Mouse (Mus musculus) gastrocnemius, postnatal 36 days (tissue): Measurements from ENCODE around the gene Tcp11l2. TPM values are rescaled to one million over a fixed set of nuclear protein-coding genes. Genes with fewer than 3 reads are reported as not detected.

ENCODE experiments used
- DNase-seq, 2 experiments: peaks; one replicate each; pipeline ENCODE4 v3.0.0; 2022
- intact Hi-C: fragments of 180-260 bp; cut with DNase I; formaldehyde crosslinking; loops from one replicate; pipeline ENCODE4 v1.15.1; 2025
- long read RNA-seq, 2 experiments: library from polyadenylated mRNA; stranded (forward); transcript quantifications; one replicate each; pipeline ENCODE4 v2.0.0; 2021
- total RNA-seq, 2 experiments: library from RNA; stranded (reverse); gene quantifications; 2 replicates each; pipeline ENCODE4 v1.2.3; 2021

Tcp11l2 gene
- total RNA-seq: 10 to 100 TPM; 55.9 to 65.8 TPM
- long read RNA-seq, experiment 1, transcript Tcp11l2-201 (10 exons, 2,725 nt): major isoform, 26 of 36 reads
- long read RNA-seq, experiment 1, partial matches to known transcripts: 9 of 36 reads
- long read RNA-seq, experiment 1, other reads (novel, unspliced or antisense): 1 of 36 reads
- long read RNA-seq, experiment 2, transcript Tcp11l2-201 (10 exons, 2,725 nt): major isoform, 46 of 58 reads
- long read RNA-seq, experiment 2, partial matches to known transcripts: 3 of 58 reads
- long read RNA-seq, experiment 2, other reads (novel, unspliced or antisense): 9 of 58 reads

DNA sequence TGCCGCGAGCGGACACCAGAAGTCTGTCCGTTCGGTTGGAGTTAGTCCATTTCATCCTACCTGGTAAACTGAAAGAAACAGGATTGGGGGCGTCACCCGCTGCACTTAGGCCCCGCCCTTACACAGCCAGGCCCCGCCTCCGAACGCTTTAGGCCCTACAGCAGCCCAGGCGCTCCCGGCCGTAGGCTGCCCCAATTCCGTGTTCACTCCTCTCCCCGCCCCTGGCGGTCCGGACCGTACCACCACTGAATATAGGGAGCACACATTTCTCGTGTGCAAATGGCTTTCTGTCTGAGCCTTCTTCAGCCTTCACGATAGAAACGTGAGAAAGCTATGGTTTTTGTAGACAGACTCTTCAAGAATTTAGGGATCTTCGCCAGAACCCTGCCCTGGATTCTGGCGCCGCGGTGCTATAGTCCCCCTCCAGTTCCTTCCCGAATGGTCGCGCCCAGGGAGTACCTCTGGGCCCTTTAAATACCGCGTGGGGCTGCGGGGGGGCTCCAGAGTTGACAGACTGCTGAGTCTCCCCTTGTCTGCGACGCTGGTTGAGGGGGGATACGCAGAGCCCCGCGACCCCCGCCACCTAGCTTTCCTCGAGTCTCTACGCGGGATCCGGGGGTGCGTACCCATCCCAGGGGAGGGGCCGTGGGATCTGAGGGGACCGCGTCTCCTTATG, at the start of gene Tcp11l2:
TSS of gene Tcp11l2 (plus strand) at position 232 of the 676 bp plus-strand sequence.
- intact Hi-C loops: no loop called here

DNA sequence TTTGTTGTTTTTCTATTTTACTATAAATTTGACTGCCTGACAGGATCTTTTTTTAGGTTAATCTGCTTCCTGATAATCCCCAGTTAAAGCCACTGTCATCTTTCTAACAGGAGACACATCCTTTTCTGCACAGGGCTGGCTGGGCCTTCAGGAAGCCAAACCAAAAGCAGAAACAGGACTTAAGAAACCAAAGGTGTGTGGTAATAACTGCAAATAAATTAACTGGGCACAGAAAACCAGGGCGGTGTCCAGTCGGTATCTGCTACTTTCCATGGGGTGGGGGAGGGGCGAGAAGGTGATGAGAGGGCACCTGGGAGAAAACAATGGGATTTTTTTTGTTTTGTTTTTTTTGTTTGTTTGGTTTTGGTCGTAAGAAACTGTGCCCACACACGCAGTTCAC, 49.4 kb upstream of the Tcp11l2 start:
- DNase-seq: no peak
- intact Hi-C loops: no loop called here

More for the DNA sequence above, at the start of gene Tcp11l2:
- peak; percentile 91 to 95 for DNase-seq

DNA sequence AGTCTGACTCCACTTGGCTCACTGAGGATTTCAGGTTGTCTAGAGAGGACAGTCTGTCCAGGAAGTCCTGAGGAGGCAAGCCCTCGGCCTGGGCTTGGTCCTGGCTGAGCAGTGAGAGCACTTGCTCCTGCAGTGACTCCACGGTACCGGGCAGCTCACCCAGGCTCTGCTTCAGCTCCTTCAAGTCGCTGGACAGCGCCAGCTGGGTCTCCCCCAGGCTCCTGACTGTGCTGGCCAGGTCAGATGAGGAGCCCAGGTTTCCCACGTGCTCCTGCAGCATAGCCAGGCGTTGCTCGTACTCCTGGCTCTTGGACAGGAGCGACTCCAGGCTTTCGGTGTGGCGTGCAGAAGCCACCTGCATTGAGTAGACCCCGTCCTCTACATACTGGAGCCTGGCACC, 48.8 kb upstream of the Tcp11l2 start:
- DNase-seq: peak in 1 of 2 experiments; percentile 38
- intact Hi-C loops: no loop called here

GRCm38 (mm10) chr10:84530388-84530787, 46.0 kb upstream of the Tcp11l2 start:
- intact Hi-C loops: loop anchor here (5.0 kb wide), 1 partner anchor 42 kb away; no protein-coding TSS in a partner anchor
- DNase-seq: no peak

GRCm38 (mm10) chr10:84531576-84531975, 44.9 kb upstream of the Tcp11l2 start:
- intact Hi-C loops: loop anchor here (5.0 kb wide), 1 partner anchor 41 kb away; no protein-coding TSS in a partner anchor
- no peak for DNase-seq

DNA sequence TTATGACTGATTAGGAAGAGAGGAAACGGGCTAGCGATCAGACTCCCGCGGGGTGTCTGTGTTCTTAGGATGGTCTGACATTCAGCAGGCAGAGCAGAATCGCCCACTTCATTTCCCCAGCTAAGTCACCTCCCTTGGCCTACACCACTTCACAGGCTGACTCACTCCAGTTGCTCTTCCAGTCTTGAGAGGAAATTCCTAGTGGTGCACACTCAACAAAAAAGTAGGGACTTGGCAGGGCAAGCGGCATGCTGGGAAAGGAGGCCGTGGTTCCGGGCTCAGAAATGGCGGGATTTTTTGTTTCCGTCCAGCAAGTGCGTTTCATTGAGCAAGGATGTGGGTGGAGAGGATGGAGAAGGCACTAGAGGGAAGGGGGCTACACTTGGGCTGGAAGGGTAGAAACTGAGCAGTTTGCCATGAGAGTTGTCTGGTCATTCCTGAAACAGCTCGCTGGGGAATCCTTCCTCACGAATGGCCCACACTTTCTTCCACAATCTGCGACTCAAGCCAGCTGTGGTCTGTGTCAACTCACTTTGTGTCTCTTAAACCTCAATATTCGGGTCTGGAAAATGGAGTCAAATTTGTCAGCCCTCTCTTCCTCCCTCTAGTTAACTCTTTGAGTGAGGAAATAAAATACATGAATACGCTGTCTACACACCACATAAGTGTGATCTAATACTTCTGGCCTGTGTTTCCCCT, 44.1 kb upstream of the Tcp11l2 start:
- intact Hi-C loops: loop anchor here (5.0 kb wide), 1 partner anchor 40 kb away; no protein-coding TSS in a partner anchor
- peak in 1 of 2 experiments; percentile 41 for DNase-seq

- DNase-seq: peak; percentile 50 to 55
- intact Hi-C loops: loop anchor here (5.0 kb wide), 1 partner anchor 39 kb away; no protein-coding TSS in a partner anchor
Observed at GRCm38 (mm10) chr10:84532911-84533882, 43.2 kb upstream of the Tcp11l2 start.

DNA sequence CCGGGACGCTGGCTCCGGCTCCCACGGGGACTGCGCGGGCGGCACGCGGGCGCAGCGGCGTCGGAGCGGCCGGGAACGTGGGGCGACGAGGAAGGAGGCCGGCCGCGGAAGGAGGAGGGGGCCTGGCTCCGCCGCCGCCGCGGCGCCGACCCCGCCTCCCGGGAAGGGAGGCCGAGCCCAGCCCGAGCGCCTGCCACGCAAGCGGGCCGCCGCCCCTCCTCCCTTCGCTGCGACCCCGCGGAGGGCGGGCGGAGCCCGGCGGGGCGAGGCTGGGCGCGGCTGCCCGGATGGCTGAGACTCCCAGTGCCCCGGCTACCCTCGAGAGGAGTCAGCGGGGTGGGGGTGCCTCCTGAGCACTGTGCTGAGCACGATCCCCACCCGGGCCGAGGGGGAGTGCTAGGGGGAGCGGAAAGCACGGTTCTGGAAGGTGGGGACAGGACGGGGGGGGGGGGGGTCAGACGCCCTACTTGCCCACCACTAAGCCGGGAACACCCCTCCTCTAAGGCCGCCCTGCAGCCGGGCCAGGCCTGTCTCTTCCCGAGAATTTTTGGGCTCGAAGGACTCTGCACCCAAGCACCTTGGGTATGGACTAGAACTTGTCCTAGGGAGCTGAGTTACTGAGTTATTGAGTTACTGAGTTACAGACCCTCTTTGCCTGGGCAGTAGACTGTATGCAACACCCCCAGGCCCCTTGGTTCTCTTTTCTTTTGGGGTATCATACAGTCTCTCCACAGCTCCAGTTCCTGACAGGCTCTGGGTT, 42.3 kb upstream of the Tcp11l2 start, which contains the start of gene Ckap4:
TSS of gene Ckap4 (minus strand) at position 151 of the 760 bp plus-strand sequence.
- intact Hi-C loops: loop anchor here (5.0 kb wide), 1 partner anchor 38 kb away; no protein-coding TSS in a partner anchor
- DNase-seq: peak; percentile 50 to 70

GRCm38 (mm10) chr10:84535458-84535857, 41.0 kb upstream of the Tcp11l2 start:
- intact Hi-C loops: no loop called here
- DNase-seq: no peak

DNA sequence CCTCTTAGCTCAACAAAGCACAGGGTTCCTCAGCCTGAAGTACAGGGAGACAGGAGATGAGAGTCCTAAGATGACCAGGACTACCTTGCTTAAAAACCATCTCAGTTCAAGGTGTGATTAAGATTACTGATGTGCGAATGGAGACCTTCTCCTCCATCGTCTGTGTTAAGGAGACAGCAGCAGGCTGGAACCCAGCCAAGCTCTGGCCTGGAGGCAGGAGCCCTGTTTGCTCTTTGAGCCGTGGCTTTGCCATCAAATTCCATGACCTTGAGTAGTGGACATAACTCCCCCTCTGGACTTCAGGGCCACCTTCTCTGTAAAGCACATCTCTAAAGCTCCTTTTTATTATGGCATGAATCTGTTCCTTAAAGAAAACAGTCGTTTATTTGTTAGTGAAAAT, 40.6 kb upstream of the Tcp11l2 start:
- intact Hi-C loops: no loop called here
- no peak for DNase-seq

DNA sequence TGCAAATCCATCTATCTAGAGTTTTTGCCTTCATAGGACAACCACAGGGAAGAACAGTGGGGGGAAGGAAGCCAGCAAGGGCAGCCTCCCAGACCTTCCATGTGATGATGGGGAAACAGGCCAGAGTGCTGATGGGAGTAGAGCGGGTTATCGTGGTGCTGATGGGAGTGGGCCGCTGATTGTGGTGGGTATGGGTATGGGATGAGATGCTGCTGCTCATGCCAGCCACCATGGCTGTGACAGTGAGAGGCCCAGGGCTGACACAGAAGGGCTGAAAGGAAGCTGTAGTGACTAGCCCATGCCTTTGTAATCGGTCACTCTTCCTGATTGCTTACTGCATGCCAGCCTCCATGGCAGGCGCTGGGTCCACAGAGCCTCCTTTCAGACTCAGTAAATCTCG, 36.8 kb upstream of the Tcp11l2 start:
- intact Hi-C loops: no loop called here
- DNase-seq: no peak

GRCm38 (mm10) chr10:84542802-84543658, 33.4 kb upstream of the Tcp11l2 start:
- intact Hi-C loops: no loop called here
- DNase-seq: no peak

DNA sequence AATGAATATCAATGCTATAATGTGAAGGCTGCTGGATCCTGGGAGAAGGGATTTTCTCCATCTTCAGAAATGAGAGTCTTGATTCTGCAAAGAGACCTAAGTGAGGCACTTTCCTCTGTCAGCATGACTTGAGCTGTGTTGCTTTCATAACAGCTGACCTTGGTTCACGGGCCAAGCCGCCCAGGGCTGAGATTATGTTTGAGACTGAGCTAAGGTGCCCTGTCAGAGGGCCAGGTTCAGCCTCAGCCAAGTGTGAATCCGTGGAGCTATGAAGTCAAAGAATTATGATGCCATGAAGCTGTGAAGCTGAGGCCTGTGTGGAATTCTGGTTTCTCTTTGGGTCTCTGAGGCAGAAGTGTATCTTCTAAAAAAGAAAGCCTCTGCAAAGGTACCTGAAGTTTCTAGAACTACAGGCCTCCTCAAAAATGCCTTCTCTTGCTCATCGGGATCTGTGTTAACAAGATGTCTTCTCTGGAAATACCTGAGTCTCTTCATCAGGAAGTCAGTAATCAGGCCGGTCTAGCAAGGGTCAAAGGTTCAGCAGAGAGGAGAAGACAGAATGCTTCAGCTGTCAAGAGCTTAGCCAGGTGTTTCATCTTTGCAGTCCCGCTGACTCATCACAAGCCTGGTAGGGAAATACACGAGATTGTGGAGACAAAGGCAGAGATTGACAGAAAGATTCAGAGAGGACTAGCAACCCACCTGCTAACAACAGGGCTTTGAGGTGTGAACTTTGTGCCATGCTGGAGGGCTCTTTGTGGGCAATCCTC, 31.4 kb upstream of the Tcp11l2 start:
- no peak for DNase-seq
- intact Hi-C loops: no loop called here

GRCm38 (mm10) chr10:84549146-84549919, 27.1 kb upstream of the Tcp11l2 start:
- no peak for DNase-seq
- intact Hi-C loops: no loop called here

DNA sequence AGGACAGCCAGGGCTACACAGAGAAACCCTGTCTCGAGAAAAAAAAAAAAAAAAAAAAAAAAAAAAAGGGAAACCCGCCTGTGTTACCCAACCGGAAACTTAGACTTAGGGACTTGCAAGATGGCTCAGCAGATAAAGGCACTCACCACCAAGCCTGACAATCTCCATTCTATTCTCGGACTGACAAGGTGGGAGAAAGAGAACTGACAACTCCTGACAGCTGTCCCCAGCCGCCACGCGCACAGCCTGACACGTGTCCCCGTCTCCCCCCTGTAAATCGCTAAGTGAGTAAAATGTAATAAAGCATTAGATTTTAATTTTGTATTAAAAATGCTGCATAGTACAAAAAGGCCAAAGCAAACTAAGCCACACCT, 26.5 kb upstream of the Tcp11l2 start:
- intact Hi-C loops: no loop called here
- DNase-seq: no peak

- DNase-seq: no peak
- intact Hi-C loops: no loop called here
Observed at GRCm38 (mm10) chr10:84551846-84552245, 24.6 kb upstream of the Tcp11l2 start.

GRCm38 (mm10) chr10:84552477-84552876, 23.9 kb upstream of the Tcp11l2 start:
- intact Hi-C loops: no loop called here
- DNase-seq: no peak
